Mouse (Mus musculus) bone marrow, adult 2 months (tissue): Measurements from ENCODE around the gene Pglyrp2.

Source experiments
- CTCF ChIP-seq: fragments of 200-500 bp; IDR thresholded peaks from 2 replicates; pipeline ENCODE4 v1.5.1; 2011; ENCODE audit warnings: low read length, control low read depth; ENCODE audit not compliant: control insufficient read depth, insufficient read depth
- POLR2A ChIP-seq: fragments of 200-500 bp; IDR thresholded peaks from 2 replicates; pipeline ENCODE4 v1.6.1; 2011; ENCODE audit warnings: low read depth, mild to moderate bottlenecking, control low read depth, low read length, borderline replicate concordance; ENCODE audit not compliant: control insufficient read depth

GRCm38 (mm10) chr17:32470795-32471194, 46.8 kb upstream of the Pglyrp2 start:
- TF ChIP-seq CTCF (no peak), POLR2A (no peak)
